Mouse (Mus musculus) urinary bladder, postnatal 10 days (tissue): ENCODE results near the gene Gm19426.
A peak's percentile ranks its signal among the peaks of the same experiment; 100 is the strongest.

ENCODE experiments used
- DNase-seq: peaks from one replicate; pipeline ENCODE4 v3.0.0; 2022; ENCODE audit warnings: low spot score

Gm19426 gene

GRCm38 (mm10) chr2:84743561-84743960 lies at the start of gene Gm19426:
Gene Gm19426, minus strand, starts transcription at chr2:84743655.
- DNase-seq = peak; percentile 28

GRCm38 (mm10) chr2:84793154-84793553 lies 49.7 kb upstream of the Gm19426 start:
- DNase-seq = no peak

GRCm38 (mm10) chr2:84792516-84792915 lies 49.1 kb upstream of the Gm19426 start:
- DNase-seq = no peak

- no peak for DNase-seq
Measured at GRCm38 (mm10) chr2:84790418-84790817, 47.0 kb upstream of the Gm19426 start.

GRCm38 (mm10) chr2:84788316-84788715 lies 44.9 kb upstream of the Gm19426 start:
- no peak for DNase-seq

- no peak for DNase-seq
Measured at GRCm38 (mm10) chr2:84783840-84784566, 40.5 kb upstream of the Gm19426 start.

- DNase-seq = no peak
Measured at GRCm38 (mm10) chr2:84783315-84783714, 39.9 kb upstream of the Gm19426 start.

GRCm38 (mm10) chr2:84779210-84779609 lies 35.8 kb upstream of the Gm19426 start:
- DNase-seq = no peak

GRCm38 (mm10) chr2:84777706-84778105 lies 34.3 kb upstream of the Gm19426 start:
- no peak for DNase-seq

GRCm38 (mm10) chr2:84775665-84776064 lies 32.2 kb upstream of the Gm19426 start:
- no peak for DNase-seq

GRCm38 (mm10) chr2:84775241-84775640 lies 31.8 kb upstream of the Gm19426 start, which contains the start of gene Serping1:
Gene Serping1, minus strand, starts transcription at chr2:84775444.
- DNase-seq = no peak

- DNase-seq = peak; percentile 33
Measured at GRCm38 (mm10) chr2:84774751-84775150, 31.3 kb upstream of the Gm19426 start.

GRCm38 (mm10) chr2:84773195-84773594 lies 29.7 kb upstream of the Gm19426 start:
- no peak for DNase-seq

GRCm38 (mm10) chr2:84772454-84772853 lies 29.0 kb upstream of the Gm19426 start:
- DNase-seq = no peak

GRCm38 (mm10) chr2:84770501-84770900 lies 27.0 kb upstream of the Gm19426 start:
- no peak for DNase-seq

- DNase-seq = no peak
Measured at GRCm38 (mm10) chr2:84762818-84763217, 19.4 kb upstream of the Gm19426 start.

GRCm38 (mm10) chr2:84762295-84762694 lies 18.8 kb upstream of the Gm19426 start:
- no peak for DNase-seq

- no peak for DNase-seq
Measured at GRCm38 (mm10) chr2:84761840-84762239, 18.4 kb upstream of the Gm19426 start.

- DNase-seq = no peak
Measured at GRCm38 (mm10) chr2:84761309-84761708, 17.9 kb upstream of the Gm19426 start.

GRCm38 (mm10) chr2:84760777-84761176 lies 17.3 kb upstream of the Gm19426 start:
- no peak for DNase-seq

- no peak for DNase-seq
Measured at GRCm38 (mm10) chr2:84758542-84759127, 15.2 kb upstream of the Gm19426 start.

- DNase-seq = no peak
Measured at GRCm38 (mm10) chr2:84757026-84757682, 13.7 kb upstream of the Gm19426 start.

- no peak for DNase-seq
Measured at GRCm38 (mm10) chr2:84756245-84756644, 12.8 kb upstream of the Gm19426 start.
